Comparison of ENCODE assay signal across 20 mouse cellular contexts in the genomic region with DNA sequence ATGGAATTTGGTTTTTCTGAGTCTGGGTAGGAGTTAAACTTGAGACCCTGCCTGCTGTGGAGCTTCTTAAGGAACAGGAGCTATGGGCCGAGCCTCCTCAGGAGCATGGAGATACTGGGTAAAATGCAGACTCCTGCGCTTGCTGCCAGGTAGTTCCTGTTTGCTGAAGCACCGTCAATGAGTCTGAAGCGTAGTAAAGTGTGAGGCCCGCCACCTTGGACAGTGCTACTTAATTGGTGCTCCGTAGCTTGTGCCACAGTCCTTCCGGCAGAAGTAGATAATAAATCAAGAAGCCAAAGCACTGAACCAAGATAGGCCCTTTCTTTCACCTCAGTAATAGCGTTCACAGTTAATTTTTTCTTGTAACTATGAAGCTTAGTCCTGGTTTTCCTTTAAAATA.
DNase-seq lines count a peak whose midpoint lies in the region; ATAC-seq lines count a peak whose summit lies in the region.
"Had no signal": no experiment of that assay in that cellular context is flagged by ENCODE, and none has a peak within 500 bp of the region (broad histone marks: within the 10 kb centered on the region; RNA-seq: fewer than 3 reads in every experiment).

No protein-coding gene starts in this region.

- H3K9ac ChIP-seq in kidney, embryonic 16.5 days (replicated peaks; ENCODE audit: low read length): no peak overlapping the region
- H3K9ac ChIP-seq: forebrain, embryonic 15.5 days; heart, embryonic 13.5 days; hindbrain, embryonic 14.5 days; limb, embryonic 13.5 days; liver, embryonic 14.5 days; midbrain, embryonic 15.5 days had no signal

- H3K4me2 ChIP-seq in kidney, embryonic 16.5 days (replicated peaks; ENCODE audit: low read depth, low read length): 0 out of 2 replicates have a peak overlapping the region, but pooled peaks have one; percentile 18
- H3K4me2 ChIP-seq: forebrain, embryonic 15.5 days; heart, embryonic 13.5 days; hindbrain, embryonic 14.5 days; limb, embryonic 13.5 days; midbrain, embryonic 15.5 days had no signal

- no peaks in the 10 kb centered on the region for H3K27me3 ChIP-seq in kidney, embryonic 16.5 days (ENCODE audit: insufficient read depth, low read length)
- H3K27me3 ChIP-seq: forebrain, embryonic 15.5 days; heart, embryonic 13.5 days; megakaryocyte, embryonic 14.5 days; midbrain, embryonic 15.5 days had no signal

- H3K9me3 ChIP-seq in kidney, embryonic 16.5 days (ENCODE audit: low read length): no peaks in the 10 kb centered on the region
- H3K9me3 ChIP-seq: forebrain, embryonic 15.5 days; heart, embryonic 13.5 days; limb, embryonic 13.5 days; megakaryocyte, embryonic 14.5 days; midbrain, embryonic 15.5 days had no signal

- H3K36me3 ChIP-seq in kidney, embryonic 16.5 days (ENCODE audit: insufficient read depth, low read length): peaks cover 6% of the 10 kb centered on the region; the same call in 1 of the 2 replicates
- H3K36me3 ChIP-seq: forebrain, embryonic 15.5 days; midbrain, embryonic 15.5 days had no signal

- H3K27ac ChIP-seq in kidney, embryonic 16.5 days (ENCODE audit: low read length): peak overlapping the region; percentile 73
- H3K27ac ChIP-seq: forebrain, embryonic 15.5 days; heart, embryonic 13.5 days; hindbrain, embryonic 14.5 days; limb, embryonic 13.5 days; liver, embryonic 14.5 days; midbrain, embryonic 15.5 days; stomach, postnatal 0 days had no signal

- ATAC-seq in kidney, embryonic 16.5 days (ENCODE audit: low FRiP score, low TSS enrichment): peak; percentile 28; the same call in 1 of the 2 replicates
- ATAC-seq: forebrain, embryonic 15.5 days; midbrain, embryonic 15.5 days had no signal

- no peak for DNase-seq in kidney, adult 8-10 months
- DNase-seq in B cell, adult 2 months: peak; percentile 50
- peak; percentile 13 for DNase-seq in ZHBTc4 (ENCODE audit: low read depth, low spot score)
- DNase-seq in kidney, postnatal 4 days: peak; percentile 25 to 50
- DNase-seq in right cerebral cortex, adult 2 months (ENCODE audit: low spot score in 2 of 2): no peak
- no peak for DNase-seq in cerebellum, postnatal 25 days
- DNase-seq: adrenal gland, adult 8-10 months; cerebellum, adult 8-10 months; lung, postnatal 10 days; right cerebral cortex, postnatal 14 days had no signal

- H3K4me3 ChIP-seq in kidney, embryonic 16.5 days (ENCODE audit: low read length): no peak overlapping the region
- H3K4me3 ChIP-seq: forebrain, embryonic 15.5 days; heart, embryonic 13.5 days; limb, embryonic 13.5 days; megakaryocyte, embryonic 14.5 days; midbrain, embryonic 15.5 days; myocyte had no signal

- WGBS in kidney, embryonic 16.5 days: 32% methylated on average over 8 of the region's 8 CpGs

- peaks cover 56% of the 10 kb centered on the region for H3K4me1 ChIP-seq in kidney, embryonic 16.5 days (ENCODE audit: insufficient read depth, low read length)
- H3K4me1 ChIP-seq: forebrain, embryonic 15.5 days had no signal

Comparison
In these comparisons a context has a peak if more than half of its experiments do, and no peak if none do; other contexts are left out.
1. DNase-seq: peak in B cell, adult 2 months (2 of 2), ZHBTc4 (single experiment) and kidney, postnatal 4 days (2 of 2); none in kidney, adult 8-10 months (0 of 2), right cerebral cortex, adult 2 months (0 of 2) and cerebellum, postnatal 25 days (0 of 2).